Mouse (Mus musculus) adrenal gland, postnatal 0 days (tissue): ENCODE data around the gene Calu. TPM values are rescaled to one million over a fixed set of nuclear protein-coding genes. Genes with fewer than 3 reads are reported as not detected.

Experiments used
- microRNA-seq: library from miRNA; unstranded; fragments of <30 nt; microRNA quantifications from one replicate; pipeline ENCODE4, GENCODE M21; 2016; ENCODE audit warnings: borderline replicate concordance; ENCODE audit not compliant: insufficient number of aligned reads
- polyA plus RNA-seq: library from polyadenylated mRNA; unstranded; fragments of >200 nt; fragmentation: Nextera tagmentation; extraction: Ambion mirVana; gene quantifications from 2 replicates; pipeline ENCODE4 v1.2.1, GENCODE M21; 2015

Calu gene
- polyA plus RNA-seq = 204 and 210 TPM in 2 replicates

GRCm38 (mm10) chr6:29347665-29348370 is at the start of gene Calu:
Gene Calu, plus strand, starts transcription at chr6:29348069.

GRCm38 (mm10) chr6:29318879-29319278 is 29.0 kb upstream of the Calu start, which contains the start of gene Fam71f1:
Gene Fam71f1, plus strand, starts transcription at chr6:29319140.

GRCm38 (mm10) chr6:29388052-29388518 is 40.2 kb downstream of the Calu start, which contains the start of gene Opn1sw:
Gene Opn1sw, minus strand, starts transcription at chr6:29388468.

GRCm38 (mm10) chr6:29395910-29396713 is 48.2 kb downstream of the Calu start, which contains the start of gene Ccdc136:
Gene Ccdc136, plus strand, starts transcription at chr6:29396309.

Small RNAs within 50 kb of the gene (microRNA-seq; reads per million reads assigned to microRNA genes)
- gene Gm26220 (not detected), gene Gm44354 (not detected)

Other genes with a start within 250 kb of the Calu start
- 14.1 and 17.4 TPM in 2 replicates for gene Rbm28, start 183.1 kb upstream of the Calu start, polyA plus RNA-seq
- 3.7 and 5.0 TPM in 2 replicates for gene Prrt4, start 168.5 kb upstream of the Calu start, polyA plus RNA-seq
- gene Impdh1, start 131.7 kb upstream of the Calu start, polyA plus RNA-seq = 23.4 and 44.1 TPM in 2 replicates
- 35.7 and 39.2 TPM in 2 replicates for gene Hilpda, start 75.6 kb upstream of the Calu start, polyA plus RNA-seq
- gene Fam71f2, start 68.5 kb upstream of the Calu start, polyA plus RNA-seq = 0.22 TPM in 1 of 2 replicates, not detected in the other
- 0.11 TPM in 1 of 2 replicates, not detected in the other for gene Fam71f1, start 28.9 kb upstream of the Calu start, polyA plus RNA-seq
- 0.28 and 1.2 TPM in 2 replicates for gene Opn1sw, start 40.4 kb downstream of the Calu start, polyA plus RNA-seq
- gene Ccdc136, start 48.2 kb downstream of the Calu start, polyA plus RNA-seq = 8.8 and 13.6 TPM in 2 replicates
- 2.9 and 3.7 TPM in 2 replicates for gene Flnc, start 85.2 kb downstream of the Calu start, polyA plus RNA-seq
- 380 and 427 TPM in 2 replicates for gene Atp6v1f, start 119.6 kb downstream of the Calu start, polyA plus RNA-seq
- not detected in 2 replicates for gene Atp6v1fnb, start 123.4 kb downstream of the Calu start, polyA plus RNA-seq
- gene Kcp, start 159.9 kb downstream of the Calu start, polyA plus RNA-seq = 4.1 and 5.9 TPM in 2 replicates
- 6.1 and 6.5 TPM in 2 replicates for gene Irf5, start 178.6 kb downstream of the Calu start, polyA plus RNA-seq